Mouse (Mus musculus): ENCODE measurements at regions not wholly inside any gene's neighbourhood (a gene's known extent, or its start where the extent isn't known, plus 50 kb on each side); places are given as distances from the start of the nearest gene placed in this dataset.

DNA sequence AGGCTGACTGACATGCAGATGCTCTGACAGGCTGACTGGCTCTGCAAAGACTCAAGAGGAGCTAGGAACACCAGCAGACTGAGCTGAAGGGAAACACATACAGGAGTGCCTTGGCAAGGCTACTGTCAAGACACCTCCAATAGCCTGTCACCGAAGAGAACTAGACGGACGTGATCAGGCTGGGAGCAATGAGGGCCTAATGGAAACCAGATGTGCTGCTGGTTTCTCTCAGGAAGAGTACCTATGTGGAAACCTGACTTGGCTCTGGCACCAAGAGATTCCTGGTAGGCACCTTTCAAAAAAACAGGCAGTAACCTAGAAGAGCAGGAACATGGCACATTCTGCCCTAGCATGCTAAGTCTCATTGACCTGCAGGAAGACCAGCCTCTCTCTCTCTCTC, 158.3 kb upstream of the Tmem28 start:
- Histone ChIP-seq H3K4me1 (ENCODE audit: insufficient read depth, low read depth, low read length) (no peaks in the 10 kb centered on the region), H3K27me3 (ENCODE audit: insufficient read depth, low read length) (no peaks in the 10 kb centered on the region), H3K9me3 (replicated peaks) (no peaks in the 10 kb centered on the region), H3K4me3 (ENCODE audit: low read depth, low read length) (no peak overlapping the region), H3K36me3 (replicated peaks) (no peaks in the 10 kb centered on the region)
- no peak for DNase-seq (ENCODE audit: low spot score)
- TF ChIP-seq POLR2AphosphoS5 (IDR thresholded peaks at IDR 0.05; ENCODE audit: insufficient replicate concordance, low read depth, low read length) (no peak), GATA2 (IDR thresholded peaks at IDR 0.05; ENCODE audit: borderline replicate concordance, low read depth, low read length) (no peak), GATA1 (IDR thresholded peaks at IDR 0.05; ENCODE audit: borderline replicate concordance, low read length) (no peak), CTCF (IDR thresholded peaks at IDR 0.05; ENCODE audit: low read depth, low read length) (no peak), TAL1 (conservative IDR thresholded peaks at IDR 0.05; ENCODE audit: low read depth, low read length) (no peak)
- no peak for ATAC-seq (ENCODE audit: extremely low read depth, insufficient number of reproducible peaks, low FRiP score, poor library complexity, severe bottlenecking)

GRCm38 (mm10) chrX:99659496-99660140, 161.2 kb upstream of the Tmem28 start:
- DNase-seq (ENCODE audit: low spot score) (no peak), ATAC-seq (ENCODE audit: extremely low read depth, insufficient number of reproducible peaks, low FRiP score, poor library complexity, severe bottlenecking) (no peak)
- Histone ChIP-seq H3K27me3 (ENCODE audit: insufficient read depth, low read length) (no peaks in the 10 kb centered on the region), H3K4me1 (ENCODE audit: insufficient read depth, low read depth, low read length) (no peaks in the 10 kb centered on the region), H3K4me3 (ENCODE audit: low read depth, low read length) (no peak overlapping the region), H3K9me3 (replicated peaks) (no peaks in the 10 kb centered on the region), H3K36me3 (replicated peaks) (no peaks in the 10 kb centered on the region)
- no peak for TF ChIP-seq CTCF (IDR thresholded peaks at IDR 0.05; ENCODE audit: low read depth, low read length)
- TF ChIP-seq POLR2AphosphoS5 (IDR thresholded peaks at IDR 0.05; ENCODE audit: insufficient replicate concordance, low read depth, low read length) = no peak
- no peak for TF ChIP-seq GATA2 (IDR thresholded peaks at IDR 0.05; ENCODE audit: borderline replicate concordance, low read depth, low read length)
- no peak for TF ChIP-seq TAL1 (conservative IDR thresholded peaks at IDR 0.05; ENCODE audit: low read depth, low read length)
- no peak for TF ChIP-seq GATA1 (IDR thresholded peaks at IDR 0.05; ENCODE audit: borderline replicate concordance, low read length)

DNA sequence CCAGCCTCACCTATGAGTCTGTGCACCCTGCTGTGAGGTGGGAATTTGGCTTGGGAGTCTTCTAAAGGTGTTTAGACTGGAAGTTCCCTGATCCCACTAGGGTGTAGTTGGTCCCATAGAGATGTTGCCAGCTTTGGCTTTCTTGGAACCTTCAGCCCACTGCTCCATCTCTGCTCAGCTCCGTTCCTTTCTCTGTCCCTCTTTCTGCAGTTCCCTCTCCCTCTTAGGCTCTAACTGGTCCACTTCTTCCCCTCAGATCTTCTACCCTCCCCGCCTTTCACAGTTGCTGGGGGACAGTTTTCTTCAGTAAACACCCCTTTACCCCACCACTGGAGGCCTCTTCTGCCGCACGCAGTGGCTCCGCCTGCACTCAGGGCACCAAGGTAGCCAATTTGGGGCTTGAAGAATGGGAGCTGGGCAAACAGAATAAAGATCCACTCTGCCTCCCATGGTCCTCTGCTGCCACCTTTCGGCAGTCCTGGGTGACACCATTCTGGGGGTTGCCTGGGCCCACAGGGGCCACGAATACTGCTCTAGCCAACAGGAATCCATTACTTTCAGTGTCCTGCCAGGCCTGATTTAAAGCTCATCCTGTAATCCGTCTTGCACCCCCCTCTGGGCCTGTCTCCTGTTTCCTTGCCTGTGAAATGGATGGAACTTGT, 162.9 kb upstream of the Tmem28 start:
- Histone ChIP-seq H3K4me3 (ENCODE audit: low read depth, low read length) (no peak overlapping the region), H3K4me1 (ENCODE audit: insufficient read depth, low read depth, low read length) (no peaks in the 10 kb centered on the region), H3K27me3 (ENCODE audit: insufficient read depth, low read length) (no peaks in the 10 kb centered on the region), H3K9me3 (replicated peaks) (no peaks in the 10 kb centered on the region), H3K36me3 (replicated peaks) (no peaks in the 10 kb centered on the region)
- DNase-seq (ENCODE audit: low spot score) (peak; percentile 2), ATAC-seq (ENCODE audit: extremely low read depth, insufficient number of reproducible peaks, low FRiP score, poor library complexity, severe bottlenecking) (no peak)
- TF ChIP-seq CTCF (IDR thresholded peaks at IDR 0.05; ENCODE audit: low read depth, low read length) = 0 out of 2 replicates have a peak, but pooled peaks have one; percentile 12
- no peak for TF ChIP-seq TAL1 (conservative IDR thresholded peaks at IDR 0.05; ENCODE audit: low read depth, low read length)

DNA sequence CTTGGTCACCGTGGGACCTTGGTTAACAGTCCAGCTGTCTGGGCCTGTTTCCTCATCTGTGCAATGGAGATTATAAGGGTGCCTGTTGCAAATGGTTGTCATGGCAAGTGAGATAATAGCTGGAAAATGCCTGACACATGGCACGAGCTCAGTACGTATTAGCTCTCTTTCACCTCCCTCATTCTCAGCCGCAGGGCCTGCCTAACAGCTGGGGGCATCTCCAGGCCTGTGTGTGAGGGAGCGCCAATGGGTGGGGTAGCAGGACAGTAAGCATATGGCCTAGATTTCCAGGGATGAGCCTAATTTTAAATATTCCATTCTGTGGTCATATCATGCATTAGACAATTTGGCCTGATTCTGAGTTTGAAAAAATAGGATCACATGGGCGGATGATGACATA, 163.8 kb upstream of the Tmem28 start:
- Histone ChIP-seq H3K36me3 (replicated peaks) (no peaks in the 10 kb centered on the region), H3K27me3 (ENCODE audit: insufficient read depth, low read length) (no peaks in the 10 kb centered on the region), H3K9me3 (replicated peaks) (no peaks in the 10 kb centered on the region), H3K4me3 (ENCODE audit: low read depth, low read length) (no peak overlapping the region), H3K4me1 (ENCODE audit: insufficient read depth, low read depth, low read length) (no peaks in the 10 kb centered on the region)
- DNase-seq (ENCODE audit: low spot score) = no peak
- ATAC-seq (ENCODE audit: extremely low read depth, insufficient number of reproducible peaks, low FRiP score, poor library complexity, severe bottlenecking) = no peak
- TF ChIP-seq CTCF (IDR thresholded peaks at IDR 0.05; ENCODE audit: low read depth, low read length) (no peak), GATA1 (IDR thresholded peaks at IDR 0.05; ENCODE audit: borderline replicate concordance, low read length) (no peak), POLR2AphosphoS5 (IDR thresholded peaks at IDR 0.05; ENCODE audit: insufficient replicate concordance, low read depth, low read length) (no peak), TAL1 (conservative IDR thresholded peaks at IDR 0.05; ENCODE audit: low read depth, low read length) (no peak), GATA2 (IDR thresholded peaks at IDR 0.05; ENCODE audit: borderline replicate concordance, low read depth, low read length) (no peak)

- H3K4me3 ChIP-seq (ENCODE audit: low read depth, low read length) = no peak overlapping the region
- TF ChIP-seq GATA1 (IDR thresholded peaks at IDR 0.05; ENCODE audit: borderline replicate concordance, low read length) (no peak), POLR2AphosphoS5 (IDR thresholded peaks at IDR 0.05; ENCODE audit: insufficient replicate concordance, low read depth, low read length) (no peak), GATA2 (IDR thresholded peaks at IDR 0.05; ENCODE audit: borderline replicate concordance, low read depth, low read length) (no peak), CTCF (IDR thresholded peaks at IDR 0.05; ENCODE audit: low read depth, low read length) (no peak), TAL1 (conservative IDR thresholded peaks at IDR 0.05; ENCODE audit: low read depth, low read length) (no peak)
- DNase-seq (ENCODE audit: low spot score) (no peak), ATAC-seq (ENCODE audit: extremely low read depth, insufficient number of reproducible peaks, low FRiP score, poor library complexity, severe bottlenecking) (no peak)
- no peaks in the 10 kb centered on the region for H3K4me1 ChIP-seq (ENCODE audit: insufficient read depth, low read depth, low read length)
- H3K36me3 ChIP-seq (replicated peaks) = no peaks in the 10 kb centered on the region
- no peaks in the 10 kb centered on the region for H3K27me3 ChIP-seq (ENCODE audit: insufficient read depth, low read length)
- H3K9me3 ChIP-seq (replicated peaks) = no peaks in the 10 kb centered on the region
These were observed 161.2 kb upstream of the Pja1 start for GRCm38 (mm10) chrX:99632211-99632775.

GRCm38 (mm10) chrX:99624515-99625179, 153.6 kb upstream of the Pja1 start:
- Histone ChIP-seq H3K27me3 (ENCODE audit: insufficient read depth, low read length) (no peaks in the 10 kb centered on the region), H3K9me3 (replicated peaks) (no peaks in the 10 kb centered on the region), H3K36me3 (replicated peaks) (no peaks in the 10 kb centered on the region), H3K4me1 (ENCODE audit: insufficient read depth, low read depth, low read length) (no peaks in the 10 kb centered on the region), H3K4me3 (ENCODE audit: low read depth, low read length) (no peak overlapping the region)
- TF ChIP-seq POLR2AphosphoS5 (IDR thresholded peaks at IDR 0.05; ENCODE audit: insufficient replicate concordance, low read depth, low read length) = no peak
- no peak for TF ChIP-seq CTCF (IDR thresholded peaks at IDR 0.05; ENCODE audit: low read depth, low read length)
- TF ChIP-seq TAL1 (conservative IDR thresholded peaks at IDR 0.05; ENCODE audit: low read depth, low read length) = no peak
- TF ChIP-seq GATA1 (IDR thresholded peaks at IDR 0.05; ENCODE audit: borderline replicate concordance, low read length) = no peak
- no peak for TF ChIP-seq GATA2 (IDR thresholded peaks at IDR 0.05; ENCODE audit: borderline replicate concordance, low read depth, low read length)
- DNase-seq (ENCODE audit: low spot score) (no peak), ATAC-seq (ENCODE audit: extremely low read depth, insufficient number of reproducible peaks, low FRiP score, poor library complexity, severe bottlenecking) (no peak)
